Mouse (Mus musculus) kidney, adult 2 months (tissue): Measurements from ENCODE around the gene Gm6793.

Source experiments
- CTCF ChIP-seq: fragments of 200-500 bp; conservative IDR thresholded peaks from 2 replicates; pipeline ENCODE4 v1.5.1; 2011; ENCODE audit warnings: low read depth, mild to moderate bottlenecking, control low read depth, low read length, moderate library complexity, mixed read lengths; ENCODE audit not compliant: insufficient read depth, insufficient read length
- POLR2A ChIP-seq: fragments of 200-500 bp; IDR thresholded peaks from one replicate; pipeline ENCODE4 v1.6.1; 2011; ENCODE audit warnings: low read depth, low read length, control low read depth

GRCm38 (mm10) chr8:111968541-111968940 lies 46.3 kb downstream of the Gm6793 start:
- no peak for TF ChIP-seq CTCF
- TF ChIP-seq POLR2A = no peak
